In genomic region chr11:6086991-6087390, GRCm38 (mm10) we compare ENCODE assay signal across 11 mouse cellular contexts. TPM values are rescaled to one million over a fixed set of nuclear protein-coding genes. Genes with fewer than 3 reads are reported as not detected.
A peak's percentile ranks its signal among the peaks of the same experiment; 100 is the strongest.
DNase-seq lines count a peak whose midpoint lies in the region; ATAC-seq and TF ChIP-seq lines count a peak whose summit lies in the region.
"Had no signal": no experiment of that assay in that cellular context is flagged by ENCODE, and none has a peak within 500 bp of the region (broad histone marks: within the 10 kb centered on the region; RNA-seq: fewer than 3 reads in every experiment).

No protein-coding gene starts in this region.

- H3K4me1 ChIP-seq in hindbrain, embryonic 16.5 days (ENCODE audit: control insufficient read depth, insufficient read depth, low read depth, low read length) = no peaks in the 10 kb centered on the region
- no peaks in the 10 kb centered on the region for H3K4me1 ChIP-seq in hindbrain, embryonic 14.5 days (replicated peaks; ENCODE audit: control insufficient read depth, insufficient read depth, low read length)
- H3K4me1 ChIP-seq in stomach, embryonic 16.5 days (ENCODE audit: control insufficient read depth, insufficient read depth, low read length) = no peaks in the 10 kb centered on the region
- H3K4me1 ChIP-seq in stomach, postnatal 0 days (replicated peaks; ENCODE audit: control insufficient read depth, insufficient read depth) = no peaks in the 10 kb centered on the region
- H3K4me1 ChIP-seq: liver, embryonic 13.5 days had no signal

- WGBS in hindbrain, embryonic 16.5 days = 49% methylated on average over 4 of the region's 4 CpGs
- WGBS in hindbrain, embryonic 14.5 days = 64% methylated on average over 4 of the region's 4 CpGs
- WGBS in stomach, embryonic 16.5 days = 36% methylated on average over 4 of the region's 4 CpGs
- 34% methylated on average over 4 of the region's 4 CpGs for WGBS in stomach, postnatal 0 days

- H3K9ac ChIP-seq in hindbrain, embryonic 16.5 days (ENCODE audit: low read depth, low read length) = no peak overlapping the region
- no peak overlapping the region for H3K9ac ChIP-seq in hindbrain, embryonic 14.5 days
- H3K9ac ChIP-seq in stomach, embryonic 16.5 days (ENCODE audit: low read length) = no peak overlapping the region
- no peak overlapping the region for H3K9ac ChIP-seq in stomach, postnatal 0 days (ENCODE audit: low read length)
- H3K9ac ChIP-seq: kidney, embryonic 15.5 days; liver, embryonic 13.5 days had no signal

- DNase-seq in hindbrain, embryonic 14.5 days (ENCODE audit: low spot score) = no peak
- no peak for DNase-seq in stomach, postnatal 0 days (ENCODE audit: low spot score)
- peak; percentile 56 to 75 for DNase-seq in layer of hippocampus, postnatal 14 days (ENCODE audit: low spot score in 2 of 2)
- peak; percentile 70 for DNase-seq in right cerebral cortex, postnatal 4 days
- DNase-seq in ovary, postnatal 10 days (ENCODE audit: low spot score) = no peak
- no peak for DNase-seq in urinary bladder, postnatal 25 days (ENCODE audit: low spot score)
- DNase-seq: cerebellum, adult 11 months; liver, embryonic 13.5 days had no signal

- no peak overlapping the region for H3K27ac ChIP-seq in hindbrain, embryonic 16.5 days (ENCODE audit: low read depth, low read length)
- no peak overlapping the region for H3K27ac ChIP-seq in hindbrain, embryonic 14.5 days
- no peak overlapping the region for H3K27ac ChIP-seq in stomach, embryonic 16.5 days (ENCODE audit: low read length)
- no peak overlapping the region for H3K27ac ChIP-seq in stomach, postnatal 0 days (replicated peaks)
- H3K27ac ChIP-seq: kidney, embryonic 15.5 days; liver, embryonic 13.5 days had no signal

- 0 out of 2 replicates have a peak, but pooled peaks have one; percentile 27 for ATAC-seq in hindbrain, embryonic 16.5 days
- ATAC-seq in hindbrain, embryonic 14.5 days (ENCODE audit: low FRiP score) = no peak
- peak; percentile 33; the same call in 1 of the 2 replicates for ATAC-seq in stomach, embryonic 16.5 days (ENCODE audit: insufficient read depth, low FRiP score)
- no peak for ATAC-seq in stomach, postnatal 0 days (ENCODE audit: low FRiP score, low TSS enrichment)

- no peaks in the 10 kb centered on the region for H3K27me3 ChIP-seq in hindbrain, embryonic 16.5 days (replicated peaks; ENCODE audit: control insufficient read depth, insufficient read depth, low read length)
- no peaks in the 10 kb centered on the region for H3K27me3 ChIP-seq in hindbrain, embryonic 14.5 days (ENCODE audit: control insufficient read depth, insufficient read depth, low read length)
- H3K27me3 ChIP-seq in stomach, embryonic 16.5 days (ENCODE audit: control insufficient read depth, insufficient read depth, low read length) = no peaks in the 10 kb centered on the region
- no peaks in the 10 kb centered on the region for H3K27me3 ChIP-seq in stomach, postnatal 0 days (ENCODE audit: control insufficient read depth, insufficient read depth, low read length)
- H3K27me3 ChIP-seq: kidney, embryonic 15.5 days; liver, embryonic 13.5 days had no signal

- H3K36me3 ChIP-seq in hindbrain, embryonic 16.5 days (ENCODE audit: control insufficient read depth, insufficient read depth, low read length) = no peaks in the 10 kb centered on the region
- H3K36me3 ChIP-seq in hindbrain, embryonic 14.5 days (replicated peaks; ENCODE audit: control insufficient read depth, insufficient read depth) = no peaks in the 10 kb centered on the region
- no peaks in the 10 kb centered on the region for H3K36me3 ChIP-seq in stomach, embryonic 16.5 days (ENCODE audit: control insufficient read depth, insufficient read depth, low read length)
- no peaks in the 10 kb centered on the region for H3K36me3 ChIP-seq in stomach, postnatal 0 days (ENCODE audit: control insufficient read depth, insufficient read depth, low read length)
- H3K36me3 ChIP-seq: kidney, embryonic 15.5 days; liver, embryonic 13.5 days had no signal

- TF ChIP-seq CTCF in stomach, postnatal 0 days (IDR thresholded peaks at IDR 0.05; ENCODE audit: low read depth) = no peak

- no peak for TF ChIP-seq EP300 in stomach, postnatal 0 days (optimal IDR thresholded peaks at IDR 0.05)

- no peaks in the 10 kb centered on the region for H3K9me3 ChIP-seq in hindbrain, embryonic 16.5 days (ENCODE audit: control insufficient read depth, low read length)
- H3K9me3 ChIP-seq in hindbrain, embryonic 14.5 days (ENCODE audit: control insufficient read depth, low read length) = no peaks in the 10 kb centered on the region
- H3K9me3 ChIP-seq in stomach, embryonic 16.5 days (replicated peaks; ENCODE audit: control insufficient read depth, low read length) = no peaks in the 10 kb centered on the region
- H3K9me3 ChIP-seq in stomach, postnatal 0 days (ENCODE audit: control insufficient read depth, low read length) = no peaks in the 10 kb centered on the region
- H3K9me3 ChIP-seq: kidney, embryonic 15.5 days; liver, embryonic 13.5 days had no signal

- H3K4me2 ChIP-seq in hindbrain, embryonic 16.5 days (ENCODE audit: low read length) = no peak overlapping the region
- H3K4me2 ChIP-seq in hindbrain, embryonic 14.5 days (replicated peaks) = no peak overlapping the region
- no peak overlapping the region for H3K4me2 ChIP-seq in stomach, embryonic 16.5 days (ENCODE audit: low read depth, low read length)
- no peak overlapping the region for H3K4me2 ChIP-seq in stomach, postnatal 0 days (replicated peaks; ENCODE audit: low read depth)
- H3K4me2 ChIP-seq: kidney, embryonic 15.5 days; liver, embryonic 13.5 days had no signal

- H3K4me3 ChIP-seq in hindbrain, embryonic 16.5 days (ENCODE audit: low read length) = no peak overlapping the region
- H3K4me3 ChIP-seq in hindbrain, embryonic 14.5 days (replicated peaks; ENCODE audit: low read length) = no peak overlapping the region
- H3K4me3 ChIP-seq in stomach, embryonic 16.5 days (replicated peaks; ENCODE audit: low read length) = no peak overlapping the region
- no peak overlapping the region for H3K4me3 ChIP-seq in stomach, postnatal 0 days (ENCODE audit: low read depth, low read length)
- H3K4me3 ChIP-seq: kidney, embryonic 15.5 days; liver, embryonic 13.5 days had no signal

RNA-seq across cellular contexts. Expression of gene Camk2b, which starts 20.8 kb away (rescaled TPM):
- 138 and 140 TPM in 2 replicates for polyA plus RNA-seq in hindbrain, embryonic 16.5 days (2015; fragmentation: Nextera tagmentation; extraction: Ambion mirVana)
- 117 and 126 TPM in 2 replicates for polyA plus RNA-seq in hindbrain, embryonic 14.5 days (2014; fragmentation: Nextera tagmentation; extraction: Ambion mirVana)
- 4.5 and 6.0 TPM in 2 replicates for polyA plus RNA-seq in stomach, embryonic 16.5 days (2015; fragmentation: Nextera tagmentation; extraction: Ambion mirVana)
- polyA plus RNA-seq in stomach, postnatal 0 days (2015; fragmentation: Nextera tagmentation; extraction: Ambion mirVana) = 4.0 and 4.2 TPM in 2 replicates
- total RNA-seq in layer of hippocampus, postnatal 14 days (2021) = 1,000 to 10,000 TPM in 1 of 2 experiments, 100 to 1,000 TPM in 1; 997 to 1,016 TPM

Comparison
In these comparisons a context has a peak if more than half of its experiments do, and no peak if none do; other contexts are left out.
1. ATAC-seq: peak in hindbrain, embryonic 16.5 days (single experiment) and stomach, embryonic 16.5 days (single experiment); none in hindbrain, embryonic 14.5 days (single experiment) and stomach, postnatal 0 days (single experiment).
2. DNase-seq: peak in layer of hippocampus, postnatal 14 days (2 of 2) and right cerebral cortex, postnatal 4 days (single experiment); none in hindbrain, embryonic 14.5 days (single experiment), stomach, postnatal 0 days (single experiment), ovary, postnatal 10 days (single experiment) and urinary bladder, postnatal 25 days (single experiment).
3. RNA of gene Camk2b, which starts 20.8 kb away (polyA plus RNA-seq): 138 to 140 TPM in hindbrain, embryonic 16.5 days and 117 to 126 TPM in hindbrain, embryonic 14.5 days; 4.5 to 6.0 TPM in stomach, embryonic 16.5 days and 4.0 to 4.2 TPM in stomach, postnatal 0 days; every median in the first group is over 10 times any median in the second.